Mouse (Mus musculus): ENCODE measurements around the gene Prr18. TPM values are rescaled to one million over a fixed set of nuclear protein-coding genes. Genes with fewer than 3 reads are reported as not detected.

The Prr18 gene
- total RNA-seq, 2 experiments from 2014 or later: 7.2 to 12.3 TPM

- intact Hi-C loops (cut with DNase I): loop anchor here (2.0 to 5.0 kb wide), 3 partner anchors 62 to 105 kb away; partner anchors contain the start of genes Mpc1 and Sft2d1
- DNase-seq (ENCODE audit: low spot score in 2 of 2): peak; percentile 83 to 88
Measured at GRCm38 (mm10) chr17:8372286-8373046, 35.2 kb downstream of the Prr18 start.

GRCm38 (mm10) chr17:8377298-8377697, 40.0 kb downstream of the Prr18 start:
- intact Hi-C loops (cut with DNase I): no loop called here
- DNase-seq (ENCODE audit: low spot score in 2 of 2): no peak

GRCm38 (mm10) chr17:8385441-8385840, 48.2 kb downstream of the Prr18 start:
- intact Hi-C loops (cut with DNase I): loop anchor here (5.0 kb wide), 2 partner anchors 37 to 212 kb away; no protein-coding TSS in a partner anchor
- DNase-seq (ENCODE audit: low spot score in 2 of 2): no peak

- peak in 1 of 2 experiments; percentile 65 for DNase-seq (ENCODE audit: low spot score in 2 of 2)
- intact Hi-C loops (cut with DNase I): loop anchor here (5.0 kb wide), 2 partner anchors 34 to 209 kb away; no protein-coding TSS in a partner anchor
Measured at GRCm38 (mm10) chr17:8388463-8388862, 51.2 kb downstream of the Prr18 start.

GRCm38 (mm10) chr17:8388990-8389789, 51.9 kb downstream of the Prr18 start:
- no peak for DNase-seq (ENCODE audit: low spot score in 2 of 2)
- intact Hi-C loops (cut with DNase I): loop anchor here (5.0 kb wide), 2 partner anchors 33 to 208 kb away; no protein-coding TSS in a partner anchor

- no peak for DNase-seq (ENCODE audit: low spot score in 2 of 2)
- intact Hi-C loops (cut with DNase I): loop anchor here (1.0 to 5.0 kb wide), 3 partner anchors 33 to 208 kb away; no protein-coding TSS in a partner anchor
Measured at GRCm38 (mm10) chr17:8389790-8390095, 52.5 kb downstream of the Prr18 start.

GRCm38 (mm10) chr17:8390487-8390886, 53.2 kb downstream of the Prr18 start:
- DNase-seq (ENCODE audit: low spot score in 2 of 2): no peak
- intact Hi-C loops (cut with DNase I): loop anchor here (1.0 kb wide), 1 partner anchor 71 kb away; no protein-coding TSS in a partner anchor

Other genes with a start within 250 kb of the Prr18 start
- gene Gm49673, start 189.7 kb upstream of the Prr18 start, total RNA-seq (2021): under 1 TPM in 1 of 2 experiments, not detected in 1; 0.29 TPM
- 1 to 10 TPM; 3.4 to 6.8 TPM for gene Rnaset2a, start 189.4 kb upstream of the Prr18 start, total RNA-seq (2021)
- 10 to 100 TPM; 19.9 to 21.4 TPM for gene Fgfr1op, start 172.0 kb upstream of the Prr18 start, total RNA-seq (2021)
- gene Ccr6, start 101.4 kb upstream of the Prr18 start, total RNA-seq (2021): not detected
- 100 to 1,000 TPM; 193 to 205 TPM for gene Mpc1, start 54.6 kb upstream of the Prr18 start, total RNA-seq (2021)
- gene Sft2d1, start 26.4 kb upstream of the Prr18 start, total RNA-seq (2021): 10 to 100 TPM; 58.0 to 62.1 TPM
- under 1 TPM in 1 of 2 experiments, not detected in 1; 0.33 TPM for gene T2, start 18.5 kb downstream of the Prr18 start, total RNA-seq (2021)
- not detected for gene T, start 97.0 kb downstream of the Prr18 start, total RNA-seq (2021)
- 10 to 100 TPM; 54.4 to 81.4 TPM for gene Pde10a, start 187.9 kb downstream of the Prr18 start, total RNA-seq (2021)
- gene Gm17087, start 229.5 kb downstream of the Prr18 start, total RNA-seq (2021): not detected